Mouse (Mus musculus) MN1 (cell line): ENCODE measurements around the gene 2310003L06Rik.

Source experiments
- DNase-seq: peaks from one replicate; pipeline ENCODE4 v3.0.0-alpha.2; 2016; ENCODE audit warnings: low spot score

2310003L06Rik gene

GRCm38 (mm10) chr5:87969201-87969600 is at the start of gene 2310003L06Rik, which contains the start of gene Gm28434:
2310003L06Rik (plus strand) TSS chr5:87969459.
Gm28434 (plus strand) TSS chr5:87969517.
- no peak for DNase-seq

- DNase-seq, result no peak
Measured at GRCm38 (mm10) chr5:87925372-87925771, 43.9 kb upstream of the 2310003L06Rik start, which contains the start of gene Csn3. Csn3 (plus strand) TSS chr5:87925579.

- DNase-seq, result no peak
Measured at GRCm38 (mm10) chr5:87931603-87932002, 37.7 kb upstream of the 2310003L06Rik start.

- no peak for DNase-seq
Measured at GRCm38 (mm10) chr5:87940752-87941151, 28.5 kb upstream of the 2310003L06Rik start.

- no peak for DNase-seq
Measured at GRCm38 (mm10) chr5:87942515-87942914, 26.7 kb upstream of the 2310003L06Rik start.

- no peak for DNase-seq
Measured at GRCm38 (mm10) chr5:87951836-87952235, 17.4 kb upstream of the 2310003L06Rik start.

GRCm38 (mm10) chr5:87979139-87979538 is 9.9 kb downstream of the 2310003L06Rik start, which contains the start of gene Cabs1:
Cabs1 (plus strand) TSS chr5:87979439.
- DNase-seq, result no peak

GRCm38 (mm10) chr5:87982468-87983214 is 13.4 kb downstream of the 2310003L06Rik start:
- no peak for DNase-seq

GRCm38 (mm10) chr5:88002249-88002648 is 33.0 kb downstream of the 2310003L06Rik start, which contains the start of gene Smr3a:
Smr3a (plus strand) TSS chr5:88002549.
- DNase-seq, result no peak

GRCm38 (mm10) chr5:88005241-88005640 is 36.0 kb downstream of the 2310003L06Rik start:
- DNase-seq, result no peak
